Mouse (Mus musculus) kidney, adult 18-20 months (tissue): ENCODE measurements around the gene Usp7.

Experiments
- DNase-seq: peaks from one replicate; pipeline ENCODE4 v3.0.0; 2021

The Usp7 gene

GRCm38 (mm10) chr16:8670041-8671035, 121.8 kb downstream of the Usp7 start:
- DNase-seq: no peak

GRCm38 (mm10) chr16:8669432-8669831, 122.7 kb downstream of the Usp7 start:
- DNase-seq: no peak

GRCm38 (mm10) chr16:8668386-8668785, 123.7 kb downstream of the Usp7 start:
- DNase-seq: no peak

GRCm38 (mm10) chr16:8667814-8668213, 124.3 kb downstream of the Usp7 start:
- no peak for DNase-seq

GRCm38 (mm10) chr16:8667261-8667660, 124.8 kb downstream of the Usp7 start:
- DNase-seq: no peak

GRCm38 (mm10) chr16:8666452-8666851, 125.7 kb downstream of the Usp7 start:
- DNase-seq: peak; percentile 46

GRCm38 (mm10) chr16:8665367-8665766, 126.7 kb downstream of the Usp7 start:
- no peak for DNase-seq

GRCm38 (mm10) chr16:8663606-8664539, 128.2 kb downstream of the Usp7 start:
- no peak for DNase-seq

- no peak for DNase-seq
Measured at GRCm38 (mm10) chr16:8663022-8663421, 129.1 kb downstream of the Usp7 start.

GRCm38 (mm10) chr16:8658764-8659163, 133.3 kb downstream of the Usp7 start:
- peak; percentile 53 for DNase-seq

GRCm38 (mm10) chr16:8658349-8658748, 133.8 kb downstream of the Usp7 start:
- no peak for DNase-seq

GRCm38 (mm10) chr16:8656256-8656655, 135.9 kb downstream of the Usp7 start:
- no peak for DNase-seq

- DNase-seq: no peak
Measured at GRCm38 (mm10) chr16:8655599-8655998, 136.5 kb downstream of the Usp7 start.

- DNase-seq: no peak
Measured at GRCm38 (mm10) chr16:8655108-8655507, 137.0 kb downstream of the Usp7 start.

GRCm38 (mm10) chr16:8650007-8650406, 142.1 kb downstream of the Usp7 start:
- DNase-seq: no peak

- no peak for DNase-seq
Measured at GRCm38 (mm10) chr16:8645546-8645945, 146.6 kb downstream of the Usp7 start.

- DNase-seq: peak; percentile 56
Measured at GRCm38 (mm10) chr16:8643855-8644254, 148.3 kb downstream of the Usp7 start.
